Mouse (Mus musculus): Measurements from ENCODE around the gene Pde4d. TPM values are rescaled to one million over a fixed set of nuclear protein-coding genes. Genes with fewer than 3 reads are reported as not detected.

Pde4d gene
- polyA plus RNA-seq, 1 experiment from 2014 or later, result 18.6 TPM

- 81% methylated on average over 3 of the region's 3 CpGs for WGBS
- Histone ChIP-seq H3K36me3 (ENCODE audit: control insufficient read depth, insufficient read depth, low read length) (no peaks in the 10 kb centered on the region), H3K27me3 (replicated peaks; ENCODE audit: control insufficient read depth, insufficient read depth, low read length) (no peaks in the 10 kb centered on the region), H3K9me3 (ENCODE audit: control insufficient read depth, low read length) (no peaks in the 10 kb centered on the region), H3K4me1 (replicated peaks; ENCODE audit: control insufficient read depth, insufficient read depth, low read length) (0 out of 2 replicates have a peak, but pooled peaks cover 7% of the 10 kb centered on the region), H3K4me2 (ENCODE audit: low read length) (no peak overlapping the region), H3K4me3 (ENCODE audit: low read depth, low read length) (no peak overlapping the region), H3K9ac (ENCODE audit: low read length) (no peak overlapping the region), H3K27ac (ENCODE audit: low read depth) (no peak overlapping the region)
- no peak for DNase-seq (ENCODE audit: low spot score)
- no peak for ATAC-seq (replicated peaks; ENCODE audit: low FRiP score, low TSS enrichment, low read depth)
These were observed 1193.7 kb downstream of the Pde4d start for GRCm38 (mm10) chr13:109643419-109643818.

- H3K27ac ChIP-seq (ENCODE audit: low read depth), result no peak overlapping the region
- no peaks in the 10 kb centered on the region for H3K36me3 ChIP-seq (ENCODE audit: control insufficient read depth, insufficient read depth, low read length)
- ATAC-seq (replicated peaks; ENCODE audit: low FRiP score, low TSS enrichment, low read depth) (no peak), DNase-seq (ENCODE audit: low spot score) (no peak)
- H3K4me2 ChIP-seq (ENCODE audit: low read length), result no peak overlapping the region
- 69% methylated on average over 2 of the region's 2 CpGs for WGBS
- H3K4me3 ChIP-seq (ENCODE audit: low read depth, low read length), result no peak overlapping the region
- H3K27me3 ChIP-seq (replicated peaks; ENCODE audit: control insufficient read depth, insufficient read depth, low read length), result no peaks in the 10 kb centered on the region
- no peaks in the 10 kb centered on the region for H3K9me3 ChIP-seq (ENCODE audit: control insufficient read depth, low read length)
- H3K4me1 ChIP-seq (replicated peaks; ENCODE audit: control insufficient read depth, insufficient read depth, low read length), result 0 out of 2 replicates have a peak, but pooled peaks cover 7% of the 10 kb centered on the region
- no peak overlapping the region for H3K9ac ChIP-seq (ENCODE audit: low read length)
These were observed 1194.3 kb downstream of the Pde4d start for GRCm38 (mm10) chr13:109644086-109644485.

DNA sequence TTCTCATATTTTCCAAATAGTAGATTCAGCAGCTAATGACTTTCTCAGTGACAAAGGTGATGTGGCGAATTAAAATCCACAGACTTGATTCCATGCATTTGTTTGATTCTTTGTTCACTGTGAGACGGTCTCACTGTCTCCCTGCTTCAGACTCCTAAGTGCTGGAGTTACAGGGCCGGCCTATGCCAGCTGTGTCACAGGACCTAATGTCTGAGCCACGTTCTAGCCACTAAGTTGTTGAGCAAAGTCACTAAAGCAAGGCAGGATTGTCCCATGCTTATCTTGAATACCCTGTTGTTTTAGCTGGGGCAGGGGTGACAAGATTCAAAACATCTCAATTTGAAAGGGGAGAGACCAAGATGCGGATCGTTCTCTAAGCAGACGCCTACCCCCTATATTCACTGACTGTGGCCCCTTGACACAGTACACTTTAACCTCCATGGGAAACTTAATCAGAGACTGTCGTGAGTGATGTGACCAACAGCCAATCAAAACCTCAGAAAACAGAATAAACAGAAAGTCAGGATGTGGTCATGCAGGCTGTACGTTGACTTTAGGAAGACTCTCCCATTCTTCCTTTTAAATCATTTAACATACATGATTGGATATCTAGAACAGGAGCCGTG, 1195.6 kb downstream of the Pde4d start:
- DNase-seq (ENCODE audit: low spot score), result no peak

DNA sequence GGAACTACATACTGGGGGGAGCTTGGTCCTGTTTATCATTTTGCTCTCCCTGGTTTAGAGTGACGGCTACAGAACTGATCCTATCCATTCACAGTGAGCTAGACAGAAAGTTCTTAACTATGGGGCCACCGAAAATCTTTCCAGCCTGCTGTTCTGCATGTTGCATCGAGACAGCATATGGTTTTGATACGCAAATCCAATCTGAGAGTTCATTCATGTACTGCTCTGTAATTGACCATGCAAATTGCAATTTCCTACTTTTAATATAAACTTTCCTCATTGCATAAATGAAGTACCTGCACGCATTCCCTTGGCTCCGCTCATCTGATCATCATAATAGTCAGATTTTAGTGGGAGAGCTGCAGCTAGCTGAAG, 1196.1 kb downstream of the Pde4d start:
- Histone ChIP-seq H3K27ac (ENCODE audit: low read depth) (no peak overlapping the region), H3K36me3 (ENCODE audit: control insufficient read depth, insufficient read depth, low read length) (no peaks in the 10 kb centered on the region), H3K4me3 (ENCODE audit: low read depth, low read length) (no peak overlapping the region), H3K9me3 (ENCODE audit: control insufficient read depth, low read length) (no peaks in the 10 kb centered on the region), H3K9ac (ENCODE audit: low read length) (no peak overlapping the region), H3K27me3 (replicated peaks; ENCODE audit: control insufficient read depth, insufficient read depth, low read length) (no peaks in the 10 kb centered on the region), H3K4me2 (ENCODE audit: low read length) (no peak overlapping the region), H3K4me1 (replicated peaks; ENCODE audit: control insufficient read depth, insufficient read depth, low read length) (0 out of 2 replicates have a peak, but pooled peaks cover 7% of the 10 kb centered on the region)
- ATAC-seq (replicated peaks; ENCODE audit: low FRiP score, low TSS enrichment, low read depth), result no peak
- WGBS, result 82% methylated on average over 6 of the region's 6 CpGs
- DNase-seq (ENCODE audit: low spot score), result no peak

More for the DNA sequence above, 1195.6 kb downstream of the Pde4d start:
- Histone ChIP-seq H3K4me1 (replicated peaks; ENCODE audit: control insufficient read depth, insufficient read depth, low read length) (0 out of 2 replicates have a peak, but pooled peaks cover 7% of the 10 kb centered on the region), H3K27ac (ENCODE audit: low read depth) (no peak overlapping the region), H3K27me3 (replicated peaks; ENCODE audit: control insufficient read depth, insufficient read depth, low read length) (no peaks in the 10 kb centered on the region), H3K4me3 (ENCODE audit: low read depth, low read length) (no peak overlapping the region), H3K9ac (ENCODE audit: low read length) (no peak overlapping the region), H3K4me2 (ENCODE audit: low read length) (no peak overlapping the region), H3K36me3 (ENCODE audit: control insufficient read depth, insufficient read depth, low read length) (no peaks in the 10 kb centered on the region), H3K9me3 (ENCODE audit: control insufficient read depth, low read length) (no peaks in the 10 kb centered on the region)
- no peak for ATAC-seq (replicated peaks; ENCODE audit: low FRiP score, low TSS enrichment, low read depth)
- WGBS, result 66% methylated on average over 10 of the region's 10 CpGs

DNA sequence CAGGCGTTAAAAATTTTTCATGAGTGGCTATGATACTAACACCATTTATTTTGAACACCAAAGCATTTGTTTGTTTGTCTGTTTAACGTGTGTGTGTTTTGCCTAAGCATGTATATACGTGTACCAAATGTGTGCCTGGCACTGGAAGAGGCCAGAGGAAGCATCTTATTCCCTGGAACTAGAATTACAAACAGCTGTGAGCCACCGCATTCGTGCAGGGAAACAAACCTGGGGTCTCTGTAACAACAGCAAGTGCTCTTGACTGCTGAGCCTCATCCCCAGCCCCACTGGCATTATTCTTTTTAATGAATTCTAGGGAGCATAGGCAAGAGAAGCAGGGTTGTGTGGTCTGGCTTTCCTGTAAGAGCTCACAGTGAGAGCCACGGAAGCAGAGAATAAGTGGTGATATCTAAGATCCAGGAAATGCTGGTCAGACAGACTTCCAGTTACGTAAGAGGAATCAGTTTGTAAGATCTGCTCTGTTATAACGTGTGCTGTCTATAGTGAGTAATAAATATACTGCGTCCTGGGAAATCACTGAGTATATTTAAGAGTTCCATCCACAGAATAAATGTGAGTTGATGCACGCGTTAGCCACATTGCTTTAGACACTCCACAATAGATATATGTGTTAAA, 1197.0 kb downstream of the Pde4d start:
- no peak overlapping the region for H3K27ac ChIP-seq (ENCODE audit: low read depth)
- H3K4me2 ChIP-seq (ENCODE audit: low read length), result no peak overlapping the region
- H3K4me1 ChIP-seq (replicated peaks; ENCODE audit: control insufficient read depth, insufficient read depth, low read length), result 0 out of 2 replicates have a peak, but pooled peaks cover 4% of the 10 kb centered on the region
- ATAC-seq (replicated peaks; ENCODE audit: low FRiP score, low TSS enrichment, low read depth) (no peak), DNase-seq (ENCODE audit: low spot score) (no peak)
- no peaks in the 10 kb centered on the region for H3K27me3 ChIP-seq (replicated peaks; ENCODE audit: control insufficient read depth, insufficient read depth, low read length)
- H3K9ac ChIP-seq (ENCODE audit: low read length), result no peak overlapping the region
- 64% methylated on average over 11 of the region's 11 CpGs for WGBS
- H3K9me3 ChIP-seq (ENCODE audit: control insufficient read depth, low read length), result no peaks in the 10 kb centered on the region
- no peak overlapping the region for H3K4me3 ChIP-seq (ENCODE audit: low read depth, low read length)
- H3K36me3 ChIP-seq (ENCODE audit: control insufficient read depth, insufficient read depth, low read length), result no peaks in the 10 kb centered on the region

DNA sequence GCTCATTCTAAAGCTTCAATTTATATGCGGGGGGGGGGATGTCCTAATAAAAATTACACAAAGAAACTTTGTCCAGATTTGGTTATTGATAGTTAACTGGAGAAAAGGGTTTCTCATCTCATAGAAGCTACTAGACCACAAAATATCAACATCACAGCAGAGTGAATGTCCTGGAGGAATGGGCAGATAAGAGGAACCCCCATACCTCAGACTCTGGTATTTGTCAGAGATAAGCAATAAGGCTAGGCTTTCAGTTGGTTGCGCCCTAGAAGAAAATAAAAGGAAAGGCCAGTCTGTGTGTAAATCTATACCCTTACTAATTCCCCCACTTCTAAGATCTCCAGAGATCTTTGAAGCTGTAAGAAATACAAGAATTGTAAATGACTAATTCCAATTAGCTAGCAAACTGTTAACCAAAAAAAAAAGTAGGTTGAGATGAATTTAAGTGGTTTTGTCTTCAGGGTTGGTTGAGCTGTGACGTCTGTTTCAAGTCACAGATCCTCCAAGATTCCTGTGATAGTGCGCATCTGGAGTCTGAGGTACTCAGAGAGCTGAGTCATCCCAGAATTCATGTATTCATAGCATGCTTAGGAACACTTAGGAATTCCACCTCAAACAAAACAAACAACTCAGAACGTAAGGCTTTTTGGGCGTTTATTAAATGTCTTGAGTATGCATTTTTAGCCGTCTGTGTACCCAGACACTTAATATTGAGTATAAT, 1197.9 kb downstream of the Pde4d start:
- Histone ChIP-seq H3K4me3 (ENCODE audit: low read depth, low read length) (no peak overlapping the region), H3K9ac (ENCODE audit: low read length) (no peak overlapping the region), H3K4me1 (replicated peaks; ENCODE audit: control insufficient read depth, insufficient read depth, low read length) (0 out of 2 replicates have a peak, but pooled peaks cover 4% of the 10 kb centered on the region), H3K27ac (ENCODE audit: low read depth) (no peak overlapping the region), H3K9me3 (ENCODE audit: control insufficient read depth, low read length) (no peaks in the 10 kb centered on the region), H3K36me3 (ENCODE audit: control insufficient read depth, insufficient read depth, low read length) (no peaks in the 10 kb centered on the region), H3K4me2 (ENCODE audit: low read length) (no peak overlapping the region), H3K27me3 (replicated peaks; ENCODE audit: control insufficient read depth, insufficient read depth, low read length) (no peaks in the 10 kb centered on the region)
- 57% methylated on average over 7 of the region's 7 CpGs for WGBS
- DNase-seq (ENCODE audit: low spot score) (no peak), ATAC-seq (replicated peaks; ENCODE audit: low FRiP score, low TSS enrichment, low read depth) (no peak)

- ATAC-seq (replicated peaks; ENCODE audit: low FRiP score, low TSS enrichment, low read depth) (no peak), DNase-seq (ENCODE audit: low spot score) (no peak)
- Histone ChIP-seq H3K4me1 (replicated peaks; ENCODE audit: control insufficient read depth, insufficient read depth, low read length) (0 out of 2 replicates have a peak, but pooled peaks cover 4% of the 10 kb centered on the region), H3K9me3 (ENCODE audit: control insufficient read depth, low read length) (no peaks in the 10 kb centered on the region), H3K27me3 (replicated peaks; ENCODE audit: control insufficient read depth, insufficient read depth, low read length) (no peaks in the 10 kb centered on the region), H3K4me3 (ENCODE audit: low read depth, low read length) (no peak overlapping the region), H3K27ac (ENCODE audit: low read depth) (no peak overlapping the region), H3K9ac (ENCODE audit: low read length) (no peak overlapping the region), H3K36me3 (ENCODE audit: control insufficient read depth, insufficient read depth, low read length) (no peaks in the 10 kb centered on the region), H3K4me2 (ENCODE audit: low read length) (no peak overlapping the region)
- 90% methylated on average over 3 of the region's 3 CpGs for WGBS
These were observed 1198.6 kb downstream of the Pde4d start for GRCm38 (mm10) chr13:109648311-109648710.

DNA sequence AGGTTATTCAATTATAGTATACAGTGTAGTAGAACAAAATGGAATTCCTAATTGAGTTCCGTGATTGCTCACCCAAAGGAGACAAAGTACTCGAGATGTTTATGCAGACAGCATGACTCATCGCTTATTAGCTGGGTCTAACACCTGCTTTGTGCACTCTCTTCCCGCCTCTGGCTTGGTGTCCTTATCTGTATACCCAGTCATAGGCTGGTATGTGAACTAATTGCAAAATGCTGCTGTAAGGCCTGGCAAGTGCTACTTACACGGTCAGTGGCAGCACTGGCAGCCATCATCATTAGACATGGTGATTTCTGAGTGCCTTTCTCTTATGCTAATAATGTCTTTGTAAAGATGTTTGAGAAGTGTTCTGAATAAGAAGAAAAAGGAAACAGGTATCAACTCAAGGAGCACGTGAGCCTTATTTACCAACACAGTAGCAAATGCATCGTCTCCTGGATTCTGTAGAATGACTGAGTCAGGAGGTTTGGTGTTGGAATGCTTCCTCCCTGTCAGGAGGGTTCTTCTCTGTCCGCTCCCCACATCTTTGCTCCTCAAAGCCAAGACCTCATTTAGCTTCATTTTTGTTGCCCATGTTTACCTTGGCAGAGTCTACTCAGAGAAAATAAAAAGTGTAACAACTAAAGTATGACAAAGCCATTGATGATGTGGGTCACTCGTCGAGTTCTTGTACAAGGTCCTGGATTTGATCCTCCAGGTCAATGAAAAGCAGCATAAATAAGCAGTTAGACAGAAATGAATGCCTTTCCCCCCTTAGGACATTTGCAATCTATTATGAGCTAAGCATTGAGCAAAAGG, 1202.2 kb downstream of the Pde4d start:
- H3K4me3 ChIP-seq (ENCODE audit: low read depth, low read length), result no peak overlapping the region
- 0 out of 2 replicates have a peak, but pooled peaks cover 4% of the 10 kb centered on the region for H3K4me1 ChIP-seq (replicated peaks; ENCODE audit: control insufficient read depth, insufficient read depth, low read length)
- DNase-seq (ENCODE audit: low spot score) (no peak), ATAC-seq (replicated peaks; ENCODE audit: low FRiP score, low TSS enrichment, low read depth) (no peak)
- no peak overlapping the region for H3K9ac ChIP-seq (ENCODE audit: low read length)
- WGBS, result 78% methylated on average over 10 of the region's 10 CpGs
- H3K9me3 ChIP-seq (ENCODE audit: control insufficient read depth, low read length), result no peaks in the 10 kb centered on the region
- H3K36me3 ChIP-seq (ENCODE audit: control insufficient read depth, insufficient read depth, low read length), result no peaks in the 10 kb centered on the region
- no peak overlapping the region for H3K4me2 ChIP-seq (ENCODE audit: low read length)
- H3K27ac ChIP-seq (ENCODE audit: low read depth), result no peak overlapping the region
- H3K27me3 ChIP-seq (replicated peaks; ENCODE audit: control insufficient read depth, insufficient read depth, low read length), result no peaks in the 10 kb centered on the region
